22 mouse cellular contexts compared by ENCODE assay signal in genomic region chr8:49108665-49109064, GRCm38 (mm10).
DNase-seq lines count a peak whose midpoint lies in the region; ATAC-seq and TF ChIP-seq lines count a peak whose summit lies in the region.
"Had no signal": no experiment of that assay in that cellular context is flagged by ENCODE, and none has a peak within 500 bp of the region (broad histone marks: within the 10 kb centered on the region; RNA-seq: fewer than 3 reads in every experiment).

No protein-coding gene starts in this region.

- WGBS in hindbrain, embryonic 10.5 days: 70% methylated on average over 4 of the region's 4 CpGs
- 64% methylated on average over 4 of the region's 4 CpGs for WGBS in hindbrain, postnatal 0 days
- WGBS in embryonic facial prominence, embryonic 10.5 days: 40% methylated on average over 4 of the region's 4 CpGs

- H3K4me1 ChIP-seq in hindbrain, embryonic 10.5 days (replicated peaks): 0 out of 2 replicates have a peak, but pooled peaks cover 2% of the 10 kb centered on the region
- no peaks in the 10 kb centered on the region for H3K4me1 ChIP-seq in hindbrain, postnatal 0 days (ENCODE audit: insufficient read depth, low read length)
- peaks cover 38% of the 10 kb centered on the region for H3K4me1 ChIP-seq in embryonic facial prominence, embryonic 10.5 days
- H3K4me1 ChIP-seq: liver, embryonic 12.5 days; lung, embryonic 15.5 days; midbrain, embryonic 13.5 days had no signal

- H3K4me3 ChIP-seq in hindbrain, embryonic 10.5 days: no peak overlapping the region
- no peak overlapping the region for H3K4me3 ChIP-seq in hindbrain, postnatal 0 days (ENCODE audit: low read length)
- no peak overlapping the region for H3K4me3 ChIP-seq in embryonic facial prominence, embryonic 10.5 days
- H3K4me3 ChIP-seq: liver, embryonic 12.5 days; lung, embryonic 15.5 days; midbrain, embryonic 13.5 days had no signal

- no peak overlapping the region for H3K4me2 ChIP-seq in hindbrain, postnatal 0 days (ENCODE audit: low read depth, low read length)
- H3K4me2 ChIP-seq: liver, embryonic 12.5 days; lung, embryonic 15.5 days; midbrain, embryonic 13.5 days had no signal

- H3K27me3 ChIP-seq in hindbrain, embryonic 10.5 days (ENCODE audit: insufficient read depth, poor library complexity, severe bottlenecking): no peaks in the 10 kb centered on the region
- no peaks in the 10 kb centered on the region for H3K27me3 ChIP-seq in hindbrain, postnatal 0 days (ENCODE audit: insufficient read depth, low read length)
- no peaks in the 10 kb centered on the region for H3K27me3 ChIP-seq in embryonic facial prominence, embryonic 10.5 days (replicated peaks; ENCODE audit: low read depth, poor library complexity, severe bottlenecking)
- H3K27me3 ChIP-seq: CH12.LX; liver, embryonic 12.5 days; lung, embryonic 15.5 days; midbrain, embryonic 13.5 days had no signal

- no peak for ATAC-seq in hindbrain, postnatal 0 days
- ATAC-seq: forebrain, postnatal 0 days; hindbrain, embryonic 16.5 days; liver, embryonic 12.5 days; midbrain, embryonic 13.5 days had no signal

- H3K9ac ChIP-seq in hindbrain, postnatal 0 days (replicated peaks; ENCODE audit: low read length): no peak overlapping the region
- H3K9ac ChIP-seq: forebrain, postnatal 0 days; liver, embryonic 12.5 days; lung, embryonic 15.5 days; midbrain, embryonic 13.5 days had no signal

- peak; percentile 10 for DNase-seq in hindbrain, embryonic 10.5 days (ENCODE audit: low spot score)
- no peak for DNase-seq in hindbrain, postnatal 0 days (ENCODE audit: low spot score)
- DNase-seq in embryonic facial prominence, embryonic 10.5 days (ENCODE audit: low spot score): peak; percentile 74
- peak; percentile 81 for DNase-seq in forelimb bud, embryonic 11.5 days (ENCODE audit: low read depth, low spot score)
- peak; percentile 56 for DNase-seq in mesoderm, embryonic 11.5 days (ENCODE audit: low read depth, low spot score)
- no peak for DNase-seq in heart, adult 9 months (ENCODE audit: low spot score in 2 of 2)
- no peak for DNase-seq in left cerebral cortex, adult 11 months (ENCODE audit: low spot score)
- no peak for DNase-seq in gastrocnemius, postnatal 25 days
- DNase-seq: adrenal gland, adult 2 months; cerebellum, adult 11-12 months; cerebellum, postnatal 36 days; forebrain, postnatal 0 days; gastrocnemius, postnatal 10 days; heart, postnatal 10 days; kidney, adult 18-20 months; kidney, postnatal 10 days; right cerebral cortex, postnatal 25 days had no signal

- no peak overlapping the region for H3K27ac ChIP-seq in hindbrain, embryonic 10.5 days
- H3K27ac ChIP-seq in hindbrain, postnatal 0 days: no peak overlapping the region
- H3K27ac ChIP-seq in embryonic facial prominence, embryonic 10.5 days (replicated peaks): no peak overlapping the region; the same call in 1 of the 2 replicates
- H3K27ac ChIP-seq: liver, embryonic 12.5 days; lung, embryonic 15.5 days; midbrain, embryonic 13.5 days had no signal

- no peaks in the 10 kb centered on the region for H3K36me3 ChIP-seq in hindbrain, embryonic 10.5 days
- no peaks in the 10 kb centered on the region for H3K36me3 ChIP-seq in hindbrain, postnatal 0 days (ENCODE audit: insufficient read depth, low read length)
- H3K36me3 ChIP-seq in embryonic facial prominence, embryonic 10.5 days (replicated peaks): no peaks in the 10 kb centered on the region
- H3K36me3 ChIP-seq: liver, embryonic 12.5 days; lung, embryonic 15.5 days; midbrain, embryonic 13.5 days had no signal

- no peaks in the 10 kb centered on the region for H3K9me3 ChIP-seq in hindbrain, embryonic 10.5 days
- no peaks in the 10 kb centered on the region for H3K9me3 ChIP-seq in hindbrain, postnatal 0 days (ENCODE audit: low read length)
- H3K9me3 ChIP-seq in embryonic facial prominence, embryonic 10.5 days: no peaks in the 10 kb centered on the region
- H3K9me3 ChIP-seq: liver, embryonic 12.5 days; lung, embryonic 15.5 days; midbrain, embryonic 13.5 days had no signal

- TF ChIP-seq CTCF in hindbrain, postnatal 0 days (IDR thresholded peaks at IDR 0.05; ENCODE audit: low read depth): no peak

Comparison
In these comparisons a context has a peak if more than half of its experiments do, and no peak if none do; other contexts are left out.
1. DNase-seq: peak in hindbrain, embryonic 10.5 days (single experiment), embryonic facial prominence, embryonic 10.5 days (single experiment), forelimb bud, embryonic 11.5 days (single experiment) and mesoderm, embryonic 11.5 days (single experiment); none in hindbrain, postnatal 0 days (single experiment), heart, adult 9 months (0 of 2), left cerebral cortex, adult 11 months (single experiment) and gastrocnemius, postnatal 25 days (single experiment).